Comparison of ENCODE assay signal across 28 mouse cellular contexts in genomic region chr10:96502090-96502728, GRCm38 (mm10).
DNase-seq lines count a peak whose midpoint lies in the region; ATAC-seq and TF ChIP-seq lines count a peak whose summit lies in the region.
"Had no signal": no experiment of that assay in that cellular context is flagged by ENCODE, and none has a peak within 500 bp of the region (broad histone marks: within the 10 kb centered on the region; RNA-seq: fewer than 3 reads in every experiment).

No protein-coding gene starts in this region.

- no peak for TF ChIP-seq POLR2A in bone marrow, adult 2 months (IDR thresholded peaks at IDR 0.05; ENCODE audit: borderline replicate concordance, control insufficient read depth, low read depth, low read length)

- no peaks in the 10 kb centered on the region for H3K27me3 ChIP-seq in liver, postnatal 0 days (ENCODE audit: insufficient read depth, low read length)
- H3K27me3 ChIP-seq in liver, embryonic 11.5 days (replicated peaks; ENCODE audit: control insufficient read depth, insufficient read depth, low read length): no peaks in the 10 kb centered on the region
- H3K27me3 ChIP-seq: embryonic facial prominence, embryonic 13.5 days; forebrain, embryonic 12.5 days; hindbrain, embryonic 15.5 days; intestine, embryonic 15.5 days; liver, embryonic 13.5 days; lung, embryonic 15.5 days; midbrain, embryonic 15.5 days had no signal

- H3K36me3 ChIP-seq in liver, postnatal 0 days (replicated peaks; ENCODE audit: insufficient read depth, low read length): no peaks in the 10 kb centered on the region
- no peaks in the 10 kb centered on the region for H3K36me3 ChIP-seq in liver, embryonic 11.5 days (ENCODE audit: control insufficient read depth, insufficient read depth, low read length)
- H3K36me3 ChIP-seq: embryonic facial prominence, embryonic 13.5 days; forebrain, embryonic 12.5 days; heart, embryonic 10.5 days; hindbrain, embryonic 15.5 days; intestine, embryonic 15.5 days; liver, embryonic 13.5 days; lung, embryonic 15.5 days; midbrain, embryonic 15.5 days had no signal

- TF ChIP-seq EP300 in liver, postnatal 0 days (IDR thresholded peaks at IDR 0.05; ENCODE audit: low read depth): no peak

- peak; percentile 45; the same call in 1 of the 2 replicates for ATAC-seq in liver, postnatal 0 days
- no peak for ATAC-seq in liver, embryonic 11.5 days (replicated peaks; ENCODE audit: low FRiP score)
- ATAC-seq in megakaryocyte, adult 5-6 weeks (ENCODE audit: poor library complexity, severe bottlenecking): peak; percentile 91
- ATAC-seq: CD4-positive, CD25-positive, alpha-beta regulatory T cell, adult 4 months; intestine, embryonic 15.5 days; midbrain, embryonic 15.5 days had no signal

- peak; percentile 9 for DNase-seq in cerebellum, adult 11 months
- DNase-seq in cerebellum, adult 9-11 months: no peak
- no peak for DNase-seq in liver, postnatal 0 days
- no peak for DNase-seq in liver, embryonic 11.5 days (ENCODE audit: low spot score)
- DNase-seq in T-cell, adult 2 months (ENCODE audit: low spot score): no peak
- DNase-seq in natural killer cell, adult 2 months (ENCODE audit: low spot score in 2 of 2): no peak
- DNase-seq: adrenal gland, adult 2 months; embryo, embryonic 11 days; gastrocnemius, postnatal 36 days; heart, postnatal 4 days; kidney, postnatal 4 days; liver, embryonic 13.5 days; right cerebral cortex, adult 18-20 months; right cerebral cortex, postnatal 4 days; thymus, adult 18-20 months; thymus, postnatal 36 days had no signal

- no peak overlapping the region for H3K4me3 ChIP-seq in liver, postnatal 0 days (ENCODE audit: low read depth, low read length)
- H3K4me3 ChIP-seq in liver, embryonic 11.5 days (ENCODE audit: low read depth, low read length): no peak overlapping the region
- H3K4me3 ChIP-seq in bone marrow, adult 2 months (replicated peaks; ENCODE audit: control insufficient read depth, low read depth, low read length): no peak overlapping the region
- H3K4me3 ChIP-seq: embryonic facial prominence, embryonic 13.5 days; erythroblast, embryonic 14.5 days; forebrain, embryonic 12.5 days; heart, embryonic 10.5 days; hindbrain, embryonic 15.5 days; intestine, embryonic 15.5 days; liver, embryonic 13.5 days; lung, embryonic 15.5 days; midbrain, embryonic 15.5 days; myocyte had no signal

- H3K9ac ChIP-seq in liver, postnatal 0 days (replicated peaks): no peak overlapping the region
- no peak overlapping the region for H3K9ac ChIP-seq in liver, embryonic 11.5 days (ENCODE audit: low read depth, low read length)
- H3K9ac ChIP-seq: embryonic facial prominence, embryonic 13.5 days; forebrain, embryonic 12.5 days; hindbrain, embryonic 15.5 days; intestine, embryonic 15.5 days; liver, embryonic 13.5 days; lung, embryonic 15.5 days; midbrain, embryonic 15.5 days had no signal

- WGBS in liver, postnatal 0 days (ENCODE audit: insufficient replicate concordance): 45% methylated on average over 4 of the region's 4 CpGs
- 58% methylated on average over 4 of the region's 4 CpGs for WGBS in liver, embryonic 11.5 days
- 34% methylated on average over 4 of the region's 4 CpGs for WGBS in bone marrow, adult 2 months

- H3K27ac ChIP-seq in liver, postnatal 0 days (ENCODE audit: low read depth): no peak overlapping the region; the same call in 1 of the 2 replicates
- no peak overlapping the region for H3K27ac ChIP-seq in liver, embryonic 11.5 days (ENCODE audit: low read depth, low read length)
- peak overlapping the region; percentile 71 for H3K27ac ChIP-seq in bone marrow, adult 2 months (ENCODE audit: control insufficient read depth, insufficient read depth, low read depth, low read length, poor library complexity)
- H3K27ac ChIP-seq: embryonic facial prominence, embryonic 13.5 days; forebrain, embryonic 12.5 days; heart, embryonic 10.5 days; hindbrain, embryonic 15.5 days; intestine, embryonic 15.5 days; liver, embryonic 13.5 days; lung, embryonic 15.5 days; midbrain, embryonic 15.5 days had no signal

- no peak for TF ChIP-seq CTCF in liver, postnatal 0 days (IDR thresholded peaks at IDR 0.05; ENCODE audit: low read depth)
- no peak for TF ChIP-seq CTCF in bone marrow, adult 2 months (IDR thresholded peaks at IDR 0.05; ENCODE audit: control insufficient read depth, insufficient read depth, low read length)

- H3K9me3 ChIP-seq in liver, postnatal 0 days (ENCODE audit: low read length): no peaks in the 10 kb centered on the region
- no peaks in the 10 kb centered on the region for H3K9me3 ChIP-seq in liver, embryonic 11.5 days (ENCODE audit: control insufficient read depth, low read length)
- H3K9me3 ChIP-seq: embryonic facial prominence, embryonic 13.5 days; forebrain, embryonic 12.5 days; heart, embryonic 10.5 days; hindbrain, embryonic 15.5 days; intestine, embryonic 15.5 days; liver, embryonic 13.5 days; lung, embryonic 15.5 days; midbrain, embryonic 15.5 days had no signal

- 0 out of 2 replicates have a peak, but pooled peaks cover 3% of the 10 kb centered on the region for H3K4me1 ChIP-seq in liver, postnatal 0 days (ENCODE audit: insufficient read depth)
- no peaks in the 10 kb centered on the region for H3K4me1 ChIP-seq in liver, embryonic 11.5 days (replicated peaks; ENCODE audit: control insufficient read depth, insufficient read depth, low read length)
- peaks cover 1% of the 10 kb centered on the region; the same call in 1 of the 2 replicates for H3K4me1 ChIP-seq in bone marrow, adult 2 months (ENCODE audit: control insufficient read depth, insufficient read depth, low read length)
- H3K4me1 ChIP-seq: embryonic facial prominence, embryonic 13.5 days; forebrain, embryonic 12.5 days; heart, embryonic 10.5 days; hindbrain, embryonic 15.5 days; intestine, embryonic 15.5 days; liver, embryonic 13.5 days; lung, embryonic 15.5 days; midbrain, embryonic 15.5 days had no signal

- no peak overlapping the region for H3K4me2 ChIP-seq in liver, postnatal 0 days (ENCODE audit: low read depth, low read length)
- no peak overlapping the region for H3K4me2 ChIP-seq in liver, embryonic 11.5 days
- H3K4me2 ChIP-seq: embryonic facial prominence, embryonic 13.5 days; forebrain, embryonic 12.5 days; hindbrain, embryonic 15.5 days; intestine, embryonic 15.5 days; liver, embryonic 13.5 days; lung, embryonic 15.5 days; midbrain, embryonic 15.5 days had no signal
